Mouse (Mus musculus) limb, embryonic 14.5 days (tissue): ENCODE measurements around the gene Palld. TPM values are rescaled to one million over a fixed set of nuclear protein-coding genes. Genes with fewer than 3 reads are reported as not detected.

ENCODE experiments used
- ATAC-seq: fragments of 200-750 bp; cut with Nextera tagmentation; 2 replicates; pipeline ENCODE4 v1.8.0; 2017; ENCODE audit warnings: low read depth, moderate number of reproducible peaks, moderate TSS enrichment; ENCODE audit not compliant: low FRiP score
- DNase-seq: peaks from one replicate; pipeline ENCODE4 v3.0.0-alpha.2; 2015; ENCODE audit warnings: low spot score
- H3K27ac ChIP-seq: fragments of 300-500 bp; sonication (generic); replicated peaks from 2 replicates; pipeline ENCODE4 v1.5.1; 2014; ENCODE audit warnings: low read depth, mild to moderate bottlenecking, low read length, moderate library complexity, mixed read lengths
- H3K27me3 ChIP-seq: fragments of 300-500 bp; sonication (generic); 2 replicates; pipeline ENCODE4 v1.6.1; 2014; ENCODE audit warnings: low read length, mixed read lengths; ENCODE audit not compliant: control insufficient read depth, insufficient read depth
- H3K36me3 ChIP-seq: fragments of 300-500 bp; sonication (generic); 2 replicates; pipeline ENCODE4 v1.6.1; 2014; ENCODE audit warnings: mild to moderate bottlenecking, low read length, moderate library complexity, mixed read lengths; ENCODE audit not compliant: control insufficient read depth, insufficient read depth
- H3K4me1 ChIP-seq: fragments of 300-500 bp; sonication (generic); 2 replicates; pipeline ENCODE4 v1.6.1; 2014; ENCODE audit warnings: antibody characterized with exemption, low read length, mixed read lengths; ENCODE audit not compliant: control insufficient read depth, insufficient read depth
- H3K4me2 ChIP-seq: fragments of 300-500 bp; sonication (generic); replicated peaks from 2 replicates; pipeline ENCODE4 v1.6.1; 2014; ENCODE audit warnings: low read depth, mild to moderate bottlenecking, low read length, moderate library complexity; ENCODE audit not compliant: severe bottlenecking
- H3K4me3 ChIP-seq: fragments of 300-500 bp; sonication (generic); replicated peaks from 2 replicates; pipeline ENCODE4 v1.5.1; 2014; ENCODE audit warnings: low read length
- H3K9ac ChIP-seq: fragments of 300-500 bp; sonication (generic); 2 replicates; pipeline ENCODE4 v1.6.1; 2014; ENCODE audit warnings: mild to moderate bottlenecking, low read depth, low read length, moderate library complexity; ENCODE audit not compliant: severe bottlenecking
- H3K9me3 ChIP-seq: fragments of 300-500 bp; sonication (generic); 2 replicates; pipeline ENCODE4 v1.6.1; 2016; ENCODE audit warnings: low read length; ENCODE audit not compliant: control insufficient read depth
- POLR2A ChIP-seq: fragments of 200-500 bp; IDR thresholded peaks from 2 replicates; pipeline ENCODE4 v1.8.0; 2012; ENCODE audit warnings: inconsistent platforms, mild to moderate bottlenecking, moderate library complexity, borderline replicate concordance; ENCODE audit not compliant: insufficient read depth, insufficient read length; ENCODE audit errors: extremely low read depth
- WGBS: fragments of 180-500 bp; shearing (Covaris S2); extraction: QIAGEN DNeasy Blood & Tissue Kit; methylation state at CpG from one replicate; pipeline ENCODE4 v1.1.7; 2014; 5-methylcytosine and 5-hydroxymethylcytosine counted together
- polyA plus RNA-seq, 2 experiments: library from polyadenylated mRNA; depleted of rRNA in 1 of 2; stranded (reverse) in 1 of 2; unstranded in 1 of 2; fragments of >200 nt; fragmentation: Nextera tagmentation in 1 of 2; extraction: Ambion mirVana in 1 of 2; gene quantifications; 2 replicates each; pipeline versions ENCODE4 v1.2.1 to v1.2.3; 2012 to 2014

Palld gene
- polyA plus RNA-seq, 2 experiments: 61.4 to 99.0 TPM

- Histone ChIP-seq H3K4me1 (no peaks in the 10 kb centered on the region), H3K9ac (no peak overlapping the region), H3K4me3 (no peak overlapping the region), H3K27ac (no peak overlapping the region; the same call in 1 of the 2 replicates), H3K27me3 (no peaks in the 10 kb centered on the region), H3K4me2 (no peak overlapping the region), H3K9me3 (no peaks in the 10 kb centered on the region), H3K36me3 (no peaks in the 10 kb centered on the region)
- 66% methylated on average over 10 of the region's 10 CpGs for WGBS
- TF ChIP-seq POLR2A: no peak
- peak; percentile 49 for DNase-seq
- ATAC-seq: peak; percentile 31; the same call in 1 of the 2 replicates
Observed at GRCm38 (mm10) chr8:61921454-61922054, 19.1 kb upstream of the Palld start.

- ATAC-seq: no peak
- Histone ChIP-seq H3K4me2 (no peak overlapping the region), H3K9me3 (no peaks in the 10 kb centered on the region), H3K9ac (no peak overlapping the region), H3K27ac (no peak overlapping the region), H3K36me3 (no peaks in the 10 kb centered on the region), H3K4me3 (no peak overlapping the region), H3K4me1 (no peaks in the 10 kb centered on the region), H3K27me3 (no peaks in the 10 kb centered on the region)
- 72% methylated on average over 7 of the region's 7 CpGs for WGBS
- no peak for DNase-seq
- no peak for TF ChIP-seq POLR2A
Observed at GRCm38 (mm10) chr8:61920389-61920788, 17.9 kb upstream of the Palld start.

- WGBS: 98% methylated on average over 2 of the region's 2 CpGs
- Histone ChIP-seq H3K4me1 (no peaks in the 10 kb centered on the region), H3K9me3 (no peaks in the 10 kb centered on the region), H3K27ac (no peak overlapping the region), H3K4me2 (no peak overlapping the region), H3K36me3 (no peaks in the 10 kb centered on the region), H3K9ac (no peak overlapping the region), H3K4me3 (no peak overlapping the region), H3K27me3 (no peaks in the 10 kb centered on the region)
- no peak for TF ChIP-seq POLR2A
- DNase-seq (no peak), ATAC-seq (no peak)
Observed at GRCm38 (mm10) chr8:61919145-61919788, 16.8 kb upstream of the Palld start.

GRCm38 (mm10) chr8:61917287-61917686 is 14.8 kb upstream of the Palld start:
- H3K4me3 ChIP-seq: no peak overlapping the region
- H3K4me1 ChIP-seq: no peaks in the 10 kb centered on the region
- no peaks in the 10 kb centered on the region for H3K27me3 ChIP-seq
- no peak overlapping the region for H3K4me2 ChIP-seq
- no peak overlapping the region for H3K9ac ChIP-seq
- WGBS: 83% methylated on average over 4 of the region's 4 CpGs
- no peak overlapping the region for H3K27ac ChIP-seq
- no peaks in the 10 kb centered on the region for H3K36me3 ChIP-seq
- no peak for TF ChIP-seq POLR2A
- DNase-seq (peak; percentile 48), ATAC-seq (peak; percentile 71)
- H3K9me3 ChIP-seq: no peaks in the 10 kb centered on the region

GRCm38 (mm10) chr8:61913957-61914356 is 11.5 kb upstream of the Palld start:
- no peaks in the 10 kb centered on the region for H3K9me3 ChIP-seq
- ATAC-seq (no peak), DNase-seq (no peak)
- H3K4me2 ChIP-seq: no peak overlapping the region
- WGBS: 81% methylated on average over 9 of the region's 9 CpGs
- H3K9ac ChIP-seq: no peak overlapping the region
- no peak for TF ChIP-seq POLR2A
- H3K27ac ChIP-seq: no peak overlapping the region
- H3K36me3 ChIP-seq: no peaks in the 10 kb centered on the region
- no peak overlapping the region for H3K4me3 ChIP-seq
- no peaks in the 10 kb centered on the region for H3K4me1 ChIP-seq
- H3K27me3 ChIP-seq: no peaks in the 10 kb centered on the region

- Histone ChIP-seq H3K27ac (no peak overlapping the region), H3K9ac (no peak overlapping the region), H3K4me2 (no peak overlapping the region), H3K9me3 (no peaks in the 10 kb centered on the region), H3K27me3 (no peaks in the 10 kb centered on the region), H3K4me1 (no peaks in the 10 kb centered on the region), H3K36me3 (no peaks in the 10 kb centered on the region), H3K4me3 (no peak overlapping the region)
- WGBS: 90% methylated on average over 5 of the region's 5 CpGs
- no peak for DNase-seq
- ATAC-seq: no peak
- no peak for TF ChIP-seq POLR2A
Observed at GRCm38 (mm10) chr8:61912817-61913216, 10.3 kb upstream of the Palld start.
